Mouse (Mus musculus): Measurements from ENCODE around the gene Fbxo27.

- TF ChIP-seq POLR2A (IDR thresholded peaks at IDR 0.05; ENCODE audit: low read depth, low read length) (no peak), CTCF (IDR thresholded peaks at IDR 0.05; ENCODE audit: extremely low read depth, insufficient read length, insufficient replicate concordance, low read depth, low read length) (no peak)
Measured at GRCm38 (mm10) chr7:28677624-28678023, 15.0 kb upstream of the Fbxo27 start.
